Mouse (Mus musculus) right cerebral cortex, postnatal 25 days (tissue): ENCODE measurements at regions not wholly inside any gene's neighbourhood (a gene's known extent, or its start where the extent isn't known, plus 50 kb on each side); places are given as distances from the start of the nearest gene placed in this dataset.

Experiments
- DNase-seq: peaks from one replicate; pipeline ENCODE4 v3.0.0; 2022

GRCm38 (mm10) chr1:143074999-143075398 is 565.5 kb upstream of the B3galt2 start:
- no peak for DNase-seq

- DNase-seq: no peak
Measured at GRCm38 (mm10) chr1:143080441-143080840, 560.0 kb upstream of the B3galt2 start.

GRCm38 (mm10) chr1:143096904-143097303 is 543.6 kb upstream of the B3galt2 start:
- no peak for DNase-seq

DNA sequence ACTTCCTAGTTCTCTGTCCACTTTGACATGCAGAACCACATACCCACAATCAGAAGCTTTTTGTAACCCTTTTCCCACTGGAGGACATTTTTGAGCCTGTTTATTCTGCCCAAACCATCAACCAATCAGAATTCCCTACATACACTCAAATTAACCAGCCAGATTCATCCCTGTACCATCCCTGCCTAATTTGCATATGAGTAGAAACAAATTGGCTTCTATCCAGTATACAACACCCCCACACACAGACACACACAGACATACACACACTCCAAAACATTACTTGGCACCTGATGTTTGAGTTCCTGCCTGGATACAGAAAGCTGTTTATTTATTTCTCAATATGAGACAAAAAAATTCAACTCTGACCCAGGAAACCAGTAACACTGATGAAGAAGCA is 542.2 kb upstream of the B3galt2 start:
- DNase-seq: no peak

DNA sequence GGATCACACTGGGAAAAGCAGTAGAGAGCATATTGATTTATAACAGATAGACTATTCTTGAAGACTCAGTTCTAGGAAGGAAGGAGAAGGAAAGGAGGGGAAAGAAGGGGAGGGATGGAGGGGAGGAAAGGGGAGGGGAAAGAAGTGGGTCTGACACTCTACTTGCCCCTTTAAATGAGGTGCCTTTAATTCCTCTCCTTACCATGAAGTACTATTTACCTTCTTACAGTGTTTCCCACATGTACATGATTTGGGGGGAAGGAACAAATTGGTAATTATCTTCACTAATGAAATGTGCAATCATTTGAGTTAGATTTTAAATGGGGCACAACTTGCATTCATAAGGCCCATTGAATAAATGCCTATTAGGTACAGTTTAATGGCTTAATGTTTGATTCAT is 518.3 kb upstream of the B3galt2 start:
- DNase-seq: no peak

DNA sequence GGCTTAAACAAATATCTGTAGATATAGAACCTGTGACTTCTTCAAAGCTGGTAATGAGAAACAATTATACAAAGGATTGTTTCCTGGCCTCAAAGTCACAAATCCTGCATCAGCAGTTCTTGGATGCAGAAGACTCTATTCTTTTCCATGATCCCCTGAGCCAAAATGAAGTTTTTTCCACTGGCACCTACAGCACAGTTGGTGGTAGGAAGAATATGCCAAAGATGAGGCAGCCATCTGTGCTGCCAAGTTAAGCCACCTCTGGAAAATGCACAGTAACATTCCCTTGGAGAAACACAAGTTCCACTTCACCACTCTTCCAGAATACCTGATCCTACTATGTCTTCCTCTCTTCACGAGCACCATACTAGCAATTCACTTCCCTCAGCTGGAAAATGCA is 510.2 kb upstream of the B3galt2 start:
- peak; percentile 30 for DNase-seq

- DNase-seq: no peak
Measured at GRCm38 (mm10) chr1:143132806-143133205, 507.7 kb upstream of the B3galt2 start.

- no peak for DNase-seq
Measured at GRCm38 (mm10) chr1:143145111-143145984, 495.1 kb upstream of the B3galt2 start.

GRCm38 (mm10) chr1:143171286-143171685 is 469.2 kb upstream of the B3galt2 start:
- DNase-seq: peak; percentile 5

- DNase-seq: peak; percentile 23
Measured at GRCm38 (mm10) chr1:143173836-143174235, 466.6 kb upstream of the B3galt2 start.

DNA sequence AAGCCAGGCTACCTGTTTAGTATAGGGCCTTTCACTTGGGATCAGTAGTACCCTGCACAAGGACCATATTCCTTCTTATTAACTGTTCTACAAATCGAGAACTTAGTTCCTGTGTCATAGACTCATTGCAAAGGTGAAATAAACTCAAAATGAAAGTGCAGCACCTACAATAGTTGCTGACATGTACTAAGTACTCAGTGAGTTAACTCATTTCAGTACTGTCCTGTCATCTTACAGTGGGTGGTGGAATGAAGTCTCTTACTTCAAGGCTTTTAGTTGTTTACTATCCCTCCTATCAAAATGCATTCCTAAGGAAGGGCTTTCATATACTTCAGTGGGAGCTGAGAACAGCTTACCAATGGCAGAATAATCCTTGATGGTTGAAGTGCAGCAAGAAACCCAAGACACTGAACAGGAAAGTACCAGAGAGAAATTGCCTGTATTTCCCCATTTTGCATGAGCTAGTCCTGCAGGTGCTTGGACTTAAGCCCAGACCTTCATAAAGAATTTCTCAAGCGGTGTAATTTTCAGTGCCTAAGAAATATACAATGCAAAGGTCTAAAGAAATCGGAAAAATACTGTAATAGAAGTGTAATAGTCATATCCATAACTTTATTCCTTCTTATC is 448.2 kb upstream of the B3galt2 start:
- no peak for DNase-seq

- DNase-seq: peak; percentile 58
Measured at GRCm38 (mm10) chr1:143200213-143200889, 440.1 kb upstream of the B3galt2 start.

GRCm38 (mm10) chr1:143200971-143201370 is 439.5 kb upstream of the B3galt2 start:
- DNase-seq: no peak

- DNase-seq: no peak
Measured at GRCm38 (mm10) chr1:143202182-143202581, 438.3 kb upstream of the B3galt2 start.

GRCm38 (mm10) chr1:143204070-143204469 is 436.4 kb upstream of the B3galt2 start:
- DNase-seq: no peak

- DNase-seq: no peak
Measured at GRCm38 (mm10) chr1:143206995-143207394, 433.5 kb upstream of the B3galt2 start.

DNA sequence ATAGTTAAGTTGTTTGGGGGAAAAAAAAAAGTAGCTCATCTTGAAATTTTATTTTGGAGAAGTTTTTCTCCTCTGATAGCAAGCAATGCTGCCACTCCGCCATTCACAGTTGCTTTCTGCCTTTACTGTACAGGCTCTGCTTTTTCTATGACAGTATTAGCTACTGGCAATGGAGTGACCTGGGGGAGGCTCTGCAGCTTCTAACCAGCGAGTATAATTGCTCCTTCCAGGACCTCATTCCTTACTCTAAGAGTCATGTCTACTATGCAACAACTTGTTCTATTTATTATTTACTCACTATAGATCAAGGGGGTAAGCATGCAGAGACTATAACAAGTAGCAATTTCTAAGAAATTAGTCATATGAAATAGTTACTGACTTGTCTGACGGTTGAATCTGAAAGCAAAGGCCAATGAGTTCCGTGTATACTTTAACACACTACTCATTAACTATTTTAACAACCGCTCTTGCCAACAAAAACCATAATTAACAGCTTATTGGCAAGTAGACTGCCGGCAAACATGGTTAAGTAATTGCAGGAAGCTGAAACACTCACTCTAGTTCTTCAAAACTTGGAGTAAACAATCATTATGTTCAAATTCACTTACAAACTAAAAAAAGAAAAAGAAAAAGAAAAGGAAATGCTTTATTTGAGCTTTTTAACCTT is 432.9 kb upstream of the B3galt2 start:
- no peak for DNase-seq

DNA sequence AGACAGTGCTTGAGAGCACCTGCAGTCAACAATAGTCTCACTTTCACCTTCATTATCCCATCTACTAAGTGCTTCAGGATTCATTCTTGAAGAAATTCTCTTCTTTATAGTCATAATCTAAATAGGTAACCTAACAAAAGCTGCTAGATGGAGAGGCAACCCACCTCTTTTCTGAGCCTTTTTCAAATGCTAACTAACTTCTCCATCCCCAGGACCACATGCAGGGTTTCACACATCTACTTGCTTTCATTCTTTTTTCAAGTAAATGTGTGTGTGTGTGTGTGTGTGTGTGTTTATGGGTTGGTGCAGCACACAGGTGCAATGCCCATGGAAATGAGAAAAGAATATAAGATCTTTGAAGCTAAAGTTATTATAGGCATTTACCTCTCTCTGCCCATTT is 423.1 kb upstream of the B3galt2 start:
- no peak for DNase-seq

- no peak for DNase-seq
Measured at GRCm38 (mm10) chr1:143231969-143232368, 408.5 kb upstream of the B3galt2 start.

- DNase-seq: no peak
Measured at GRCm38 (mm10) chr1:143258470-143259215, 381.8 kb upstream of the B3galt2 start.

DNA sequence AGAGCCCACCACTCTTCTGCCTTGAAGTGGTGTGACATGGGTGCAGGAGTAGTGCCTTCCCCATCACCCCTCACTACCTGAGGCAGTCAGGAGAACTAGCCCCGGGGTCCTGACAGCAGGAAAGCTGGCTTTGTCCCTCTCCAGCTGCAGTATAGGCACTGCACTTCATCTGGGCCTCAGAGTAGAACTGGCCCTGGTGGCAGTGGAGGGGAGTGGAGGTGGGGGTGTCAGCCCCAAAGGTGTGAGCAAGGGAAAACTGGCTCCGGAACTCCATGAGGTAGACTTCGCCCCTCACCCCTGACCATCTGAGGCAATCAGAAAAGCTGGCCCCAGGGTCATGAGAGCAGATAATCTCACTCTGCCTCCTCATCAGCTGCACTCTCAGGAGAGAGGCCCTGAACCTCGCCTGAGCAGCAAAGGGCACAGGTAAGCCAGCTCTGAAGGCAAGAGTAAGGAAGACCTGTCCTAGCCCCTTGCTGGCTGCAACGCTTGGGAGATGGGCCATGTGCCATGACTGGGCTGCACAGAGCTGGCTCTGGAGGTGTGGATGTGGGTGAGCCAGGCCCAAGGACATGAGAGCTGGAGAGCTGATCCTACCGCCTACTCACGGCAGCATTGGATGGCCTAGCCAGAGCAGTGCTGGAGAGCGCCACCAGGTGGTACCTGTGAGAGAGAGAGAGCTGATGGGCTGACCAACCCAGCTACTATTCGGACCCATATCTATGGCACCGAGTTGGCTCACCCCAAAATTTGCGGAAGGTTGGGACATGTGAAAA is 377.0 kb upstream of the B3galt2 start:
- DNase-seq: no peak

DNA sequence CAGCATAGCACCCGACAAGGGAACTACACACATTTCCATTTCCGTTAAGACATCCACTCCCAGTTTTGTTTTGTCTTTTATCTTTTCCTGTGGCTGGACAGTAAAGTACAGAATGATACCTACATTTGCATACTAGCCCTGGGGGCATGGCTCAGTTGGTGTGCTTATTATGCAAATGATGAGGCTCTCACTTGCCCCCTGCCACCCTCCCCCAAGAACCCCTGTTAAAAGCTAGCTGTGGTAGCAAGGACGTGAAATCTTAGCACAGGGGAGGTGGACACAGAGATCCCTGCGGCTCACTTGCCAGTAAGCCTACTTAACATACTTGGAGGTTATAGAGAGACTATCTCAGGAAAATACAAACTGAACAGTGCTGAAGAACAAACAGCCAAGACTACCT is 375.2 kb upstream of the B3galt2 start:
- DNase-seq: no peak
